Mouse (Mus musculus): ENCODE data around the gene Creb3l2.

Creb3l2 gene

GRCm38 (mm10) chr6:37441251-37442011, 515 bp downstream of the Creb3l2 start:
- peak in 1 of 2 experiments; percentile 45 for DNase-seq (ENCODE audit: low spot score in 2 of 2)

- DNase-seq (ENCODE audit: low spot score in 2 of 2) = no peak
Observed at GRCm38 (mm10) chr6:37440491-37441250, 1.3 kb downstream of the Creb3l2 start.

GRCm38 (mm10) chr6:37439676-37440490, 2.1 kb downstream of the Creb3l2 start:
- DNase-seq (ENCODE audit: low spot score in 2 of 2) = no peak

GRCm38 (mm10) chr6:37438510-37438909, 3.4 kb downstream of the Creb3l2 start:
- no peak for DNase-seq (ENCODE audit: low spot score in 2 of 2)

GRCm38 (mm10) chr6:37437086-37437485, 4.9 kb downstream of the Creb3l2 start:
- DNase-seq (ENCODE audit: low spot score in 2 of 2) = no peak

GRCm38 (mm10) chr6:37435391-37435790, 6.6 kb downstream of the Creb3l2 start:
- DNase-seq (ENCODE audit: low spot score in 2 of 2) = no peak

- DNase-seq (ENCODE audit: low spot score in 2 of 2) = no peak
Observed at GRCm38 (mm10) chr6:37429849-37430470, 12.0 kb downstream of the Creb3l2 start.

- no peak for DNase-seq (ENCODE audit: low spot score in 2 of 2)
Observed at GRCm38 (mm10) chr6:37428947-37429346, 13.0 kb downstream of the Creb3l2 start.

GRCm38 (mm10) chr6:37428044-37428443, 13.9 kb downstream of the Creb3l2 start:
- no peak for DNase-seq (ENCODE audit: low spot score in 2 of 2)

GRCm38 (mm10) chr6:37426615-37427014, 15.3 kb downstream of the Creb3l2 start:
- no peak for DNase-seq (ENCODE audit: low spot score in 2 of 2)

GRCm38 (mm10) chr6:37425833-37426232, 16.1 kb downstream of the Creb3l2 start:
- no peak for DNase-seq (ENCODE audit: low spot score in 2 of 2)

- DNase-seq (ENCODE audit: low spot score in 2 of 2) = no peak
Observed at GRCm38 (mm10) chr6:37425075-37425474, 16.9 kb downstream of the Creb3l2 start.

- no peak for DNase-seq (ENCODE audit: low spot score in 2 of 2)
Observed at GRCm38 (mm10) chr6:37424374-37424773, 17.6 kb downstream of the Creb3l2 start.

- DNase-seq (ENCODE audit: low spot score in 2 of 2) = no peak
Observed at GRCm38 (mm10) chr6:37423386-37423785, 18.6 kb downstream of the Creb3l2 start.

- no peak for DNase-seq (ENCODE audit: low spot score in 2 of 2)
Observed at GRCm38 (mm10) chr6:37421124-37421523, 20.8 kb downstream of the Creb3l2 start.

GRCm38 (mm10) chr6:37419445-37419941, 22.5 kb downstream of the Creb3l2 start:
- peak; percentile 91 to 93 for DNase-seq (ENCODE audit: low spot score in 2 of 2)

- DNase-seq (ENCODE audit: low spot score in 2 of 2) = no peak
Observed at GRCm38 (mm10) chr6:37418931-37419330, 23.0 kb downstream of the Creb3l2 start.

GRCm38 (mm10) chr6:37416743-37417142, 25.2 kb downstream of the Creb3l2 start:
- DNase-seq (ENCODE audit: low spot score in 2 of 2) = no peak

GRCm38 (mm10) chr6:37415505-37415904, 26.4 kb downstream of the Creb3l2 start:
- no peak for DNase-seq (ENCODE audit: low spot score in 2 of 2)

- DNase-seq (ENCODE audit: low spot score in 2 of 2) = no peak
Observed at GRCm38 (mm10) chr6:37415034-37415433, 26.9 kb downstream of the Creb3l2 start.

- DNase-seq (ENCODE audit: low spot score in 2 of 2) = no peak
Observed at GRCm38 (mm10) chr6:37414576-37414975, 27.4 kb downstream of the Creb3l2 start.

Data from frontal cortex, postnatal 36 days (tissue).